Mouse (Mus musculus): ENCODE results near the gene Vmn1r232. TPM values are rescaled to one million over a fixed set of nuclear protein-coding genes. Genes with fewer than 3 reads are reported as not detected.

Vmn1r232 gene
- not detected in 2 replicates for polyA plus RNA-seq (2012; ENCODE audit: insufficient read depth, low replicate concordance)

DNA sequence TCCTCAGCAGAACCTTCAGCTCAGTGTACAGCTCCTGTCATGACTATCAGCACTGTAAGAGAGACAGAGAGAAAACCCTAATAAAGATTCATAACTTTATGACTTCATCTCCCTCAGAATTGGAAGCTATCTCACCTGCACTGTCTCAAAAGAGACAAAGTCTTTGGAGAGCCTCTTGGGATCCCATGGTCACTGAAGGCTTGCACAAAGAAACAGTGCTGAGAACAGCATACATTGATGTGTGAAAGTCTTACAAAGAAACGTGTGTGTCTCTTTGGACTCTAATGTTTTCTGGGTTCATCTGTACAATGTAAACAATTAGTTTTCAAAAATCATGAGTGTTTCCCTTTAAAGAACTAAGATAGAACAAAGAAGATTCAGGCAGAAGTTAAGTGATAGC lies at the start of gene Vmn1r232:
TSS of gene Vmn1r232 (minus strand) at position 101 of the 400 bp plus-strand sequence.
- H3K36me3 ChIP-seq (replicated peaks; ENCODE audit: low read length), result no peaks in the 10 kb centered on the region
- TF ChIP-seq GATA1 (IDR thresholded peaks at IDR 0.05; ENCODE audit: borderline replicate concordance, low read length) (no peak), FLI1 (IDR thresholded peaks at IDR 0.05; ENCODE audit: low read length) (no peak)

DNA sequence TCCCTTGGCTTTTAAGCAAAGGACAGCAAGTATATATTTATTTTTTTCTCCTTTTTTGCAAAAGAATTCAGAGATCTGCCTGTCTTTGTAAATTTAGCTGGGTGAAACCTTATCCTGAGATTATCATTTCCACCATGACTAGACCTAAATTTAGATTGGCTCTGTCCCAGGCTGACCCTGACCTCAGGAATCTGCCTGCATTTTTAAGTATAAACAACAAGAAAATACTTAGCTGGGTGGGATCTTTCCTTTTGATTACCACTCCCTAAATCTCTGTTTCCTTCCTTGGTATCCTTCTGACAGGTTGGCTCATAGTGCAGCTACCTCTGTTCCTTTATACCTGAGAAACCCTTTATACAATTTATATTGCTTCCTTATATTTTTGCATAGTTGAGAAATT lies 47.2 kb upstream of the Vmn1r232 start:
- H3K4me3 ChIP-seq (replicated peaks), result no peak overlapping the region
- H3K4me1 ChIP-seq, result no peaks in the 10 kb centered on the region
- H3K27me3 ChIP-seq (replicated peaks), result no peaks in the 10 kb centered on the region
- TF ChIP-seq GATA1 (IDR thresholded peaks at IDR 0.05; ENCODE audit: borderline replicate concordance, low read length), result no peak
- TF ChIP-seq FLI1 (IDR thresholded peaks at IDR 0.05; ENCODE audit: low read length), result no peak
- peaks cover 83% of the 10 kb centered on the region for H3K36me3 ChIP-seq (replicated peaks; ENCODE audit: low read length)
- no peaks in the 10 kb centered on the region for H3K9me3 ChIP-seq

More for the DNA sequence above, at the start of gene Vmn1r232:
- no peaks in the 10 kb centered on the region for H3K9me3 ChIP-seq
- H3K4me1 ChIP-seq, result no peaks in the 10 kb centered on the region
- no peak within 1 kb of the TSS for H3K4me3 ChIP-seq (replicated peaks)
- H3K27me3 ChIP-seq (replicated peaks), result no peaks in the 10 kb centered on the region

DNA sequence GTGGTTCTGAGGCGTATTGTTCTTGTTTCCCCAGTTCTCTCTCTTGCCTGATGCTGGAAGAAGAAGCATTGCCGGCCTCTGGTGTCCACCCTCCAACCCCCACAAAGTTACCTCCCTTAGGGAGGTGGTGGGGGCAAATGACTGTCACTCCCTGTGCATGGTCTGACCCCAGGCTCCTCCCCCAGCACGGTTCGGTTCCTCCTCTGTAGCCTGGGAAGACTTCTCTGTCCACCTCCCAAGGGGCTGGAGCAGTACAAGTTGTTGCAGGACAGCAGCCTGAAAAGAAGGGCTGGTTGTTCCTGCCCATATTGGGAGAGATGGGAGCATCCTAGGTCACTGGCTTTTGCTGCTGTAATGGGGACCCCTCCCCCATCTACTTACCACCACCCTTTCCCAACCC lies 45.9 kb upstream of the Vmn1r232 start:
- Histone ChIP-seq H3K4me3 (replicated peaks) (no peak overlapping the region), H3K36me3 (replicated peaks; ENCODE audit: low read length) (peaks cover 96% of the 10 kb centered on the region), H3K4me1 (no peaks in the 10 kb centered on the region), H3K9me3 (no peaks in the 10 kb centered on the region), H3K27me3 (replicated peaks) (no peaks in the 10 kb centered on the region)
- no peak for TF ChIP-seq FLI1 (IDR thresholded peaks at IDR 0.05; ENCODE audit: low read length)

DNA sequence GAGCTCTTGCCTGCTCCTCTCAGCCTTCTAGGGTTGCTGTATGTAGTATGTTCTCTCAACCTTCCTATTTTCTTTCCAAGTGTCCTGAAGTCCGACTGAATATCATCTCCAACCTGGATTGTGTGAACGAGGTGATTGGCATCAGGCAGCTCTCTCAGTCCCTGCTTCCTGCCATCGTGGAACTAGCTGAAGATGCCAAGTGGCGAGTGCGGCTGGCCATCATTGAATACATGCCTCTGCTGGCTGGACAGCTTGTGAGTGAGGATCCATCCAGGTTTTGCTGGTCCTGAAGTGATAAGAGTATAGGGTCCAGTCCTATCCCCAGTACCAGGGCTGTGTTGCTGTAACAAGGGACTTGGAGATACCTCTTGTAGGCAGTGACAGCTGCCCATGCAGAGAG lies 40.9 kb upstream of the Vmn1r232 start:
- peaks cover 100% of the 10 kb centered on the region for H3K36me3 ChIP-seq (replicated peaks; ENCODE audit: low read length)
- no peak overlapping the region for H3K4me3 ChIP-seq (replicated peaks)
- no peaks in the 10 kb centered on the region for H3K9me3 ChIP-seq
- TF ChIP-seq GATA1 (IDR thresholded peaks at IDR 0.05; ENCODE audit: borderline replicate concordance, low read length) (no peak), FLI1 (IDR thresholded peaks at IDR 0.05; ENCODE audit: low read length) (no peak)
- no peaks in the 10 kb centered on the region for H3K4me1 ChIP-seq
- no peaks in the 10 kb centered on the region for H3K27me3 ChIP-seq (replicated peaks)

DNA sequence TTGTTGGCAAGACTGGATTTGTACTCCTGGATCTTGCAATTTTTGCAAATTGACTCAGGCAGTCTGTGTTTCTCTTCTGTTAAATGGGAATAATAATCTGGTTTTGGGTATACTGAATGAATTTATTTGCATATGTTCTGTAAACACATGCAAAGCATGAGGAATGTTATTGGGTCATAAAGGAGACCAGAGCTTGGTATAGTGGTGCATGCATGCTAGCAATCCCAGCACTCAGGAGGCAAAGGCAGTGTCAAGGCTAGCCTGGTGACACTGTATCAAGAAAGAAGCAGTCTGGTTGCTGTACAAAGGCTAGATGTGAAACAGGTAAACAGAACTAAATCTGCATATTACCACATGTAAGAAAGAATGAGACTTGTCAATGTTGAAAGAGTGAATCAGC lies 27.1 kb upstream of the Vmn1r232 start:
- Histone ChIP-seq H3K36me3 (replicated peaks; ENCODE audit: low read length) (peaks cover 25% of the 10 kb centered on the region), H3K4me3 (replicated peaks) (peak overlapping the region; percentile 99), H3K9me3 (no peaks in the 10 kb centered on the region), H3K27me3 (replicated peaks) (no peaks in the 10 kb centered on the region), H3K4me1 (peaks cover 61% of the 10 kb centered on the region)
- no peak for TF ChIP-seq GATA1 (IDR thresholded peaks at IDR 0.05; ENCODE audit: borderline replicate concordance, low read length)

DNA sequence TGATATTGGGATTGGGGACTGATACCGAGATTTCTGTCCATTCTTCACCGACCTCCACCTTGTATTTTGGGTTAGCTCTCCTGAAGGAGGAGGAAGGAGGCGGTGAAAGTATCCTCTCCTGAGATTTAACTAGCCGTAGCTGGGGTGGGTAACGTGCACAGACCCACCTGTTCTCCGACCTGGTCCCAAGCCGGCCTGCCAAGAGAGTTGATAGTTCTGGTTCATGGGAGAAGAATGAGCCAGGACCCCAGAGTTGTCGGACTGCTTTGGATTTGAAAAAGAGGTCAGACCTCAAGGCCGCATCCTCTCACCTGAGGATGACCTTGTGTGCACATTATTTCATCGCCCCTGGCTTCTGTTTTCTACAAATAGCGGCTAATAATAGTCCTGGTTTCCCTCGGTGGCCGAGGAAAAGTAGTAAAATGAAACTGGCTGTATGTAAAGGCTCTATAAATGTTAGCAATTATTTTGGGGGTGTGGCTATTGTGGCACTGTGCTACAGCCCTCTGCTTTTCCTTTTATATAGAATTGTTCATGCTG lies 26.6 kb upstream of the Vmn1r232 start:
- Histone ChIP-seq H3K36me3 (replicated peaks; ENCODE audit: low read length) (peaks cover 19% of the 10 kb centered on the region), H3K9me3 (no peaks in the 10 kb centered on the region), H3K4me3 (replicated peaks) (peak overlapping the region; percentile 99), H3K4me1 (peaks cover 61% of the 10 kb centered on the region), H3K27me3 (replicated peaks) (no peaks in the 10 kb centered on the region)
- TF ChIP-seq GATA1 (IDR thresholded peaks at IDR 0.05; ENCODE audit: borderline replicate concordance, low read length) (no peak), FLI1 (IDR thresholded peaks at IDR 0.05; ENCODE audit: low read length) (no peak)

DNA sequence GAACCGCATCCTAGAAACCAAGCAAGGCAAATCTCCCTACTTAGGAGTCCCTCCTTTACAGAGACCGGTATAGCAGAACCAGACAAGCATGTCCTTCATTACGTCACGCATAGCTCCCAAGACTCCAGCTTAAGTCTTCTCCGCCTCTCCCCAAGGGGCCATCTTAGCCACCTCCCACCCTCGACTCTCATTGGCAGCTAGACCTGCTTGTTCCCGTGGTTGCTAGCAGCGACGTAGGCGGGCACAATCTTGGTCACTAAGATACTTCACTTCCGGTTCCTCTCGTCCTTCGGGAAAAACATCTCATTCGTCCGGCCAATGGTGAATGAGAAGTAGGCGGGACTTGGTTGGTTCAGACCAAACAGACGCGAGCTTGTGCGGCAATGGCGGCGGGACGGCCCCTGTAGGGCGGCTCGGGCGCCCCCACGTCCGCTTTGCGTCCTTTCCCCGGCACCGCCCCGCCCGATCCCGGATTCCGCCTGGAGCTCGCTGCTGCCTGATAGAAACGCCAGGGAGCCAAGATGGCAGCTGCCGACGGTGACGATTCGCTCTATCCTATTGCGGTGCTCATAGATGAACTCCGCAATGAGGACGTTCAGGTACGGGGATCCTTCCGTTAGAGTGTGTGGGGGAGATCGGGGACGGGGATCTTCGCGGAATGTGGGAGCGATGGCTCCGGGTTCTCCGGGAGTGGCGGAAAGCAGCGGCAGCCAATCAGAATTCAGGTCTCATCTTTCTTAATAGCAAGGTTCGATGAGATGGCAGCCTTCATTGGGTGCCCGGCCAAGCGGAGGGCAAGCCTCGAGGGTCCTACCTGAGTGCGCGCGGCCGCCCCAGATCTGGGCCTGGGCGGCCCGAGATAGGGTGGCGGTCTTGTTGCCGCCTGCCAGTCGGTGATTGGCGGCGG lies 25.7 kb upstream of the Vmn1r232 start, which contains the start of gene Ppp2r1a:
TSS of gene Ppp2r1a (plus strand) at position 327 of the 907 bp plus-strand sequence.
- Histone ChIP-seq H3K4me3 (replicated peaks) (peak within 1 kb of the TSS; percentile 99), H3K27me3 (replicated peaks) (no peaks in the 10 kb centered on the region), H3K9me3 (no peaks in the 10 kb centered on the region), H3K4me1 (peaks cover 60% of the 10 kb centered on the region), H3K36me3 (replicated peaks; ENCODE audit: low read length) (peaks cover 11% of the 10 kb centered on the region)
- TF ChIP-seq GATA1 (IDR thresholded peaks at IDR 0.05; ENCODE audit: borderline replicate concordance, low read length) (no peak), FLI1 (IDR thresholded peaks at IDR 0.05; ENCODE audit: low read length) (peak; percentile 86)

DNA sequence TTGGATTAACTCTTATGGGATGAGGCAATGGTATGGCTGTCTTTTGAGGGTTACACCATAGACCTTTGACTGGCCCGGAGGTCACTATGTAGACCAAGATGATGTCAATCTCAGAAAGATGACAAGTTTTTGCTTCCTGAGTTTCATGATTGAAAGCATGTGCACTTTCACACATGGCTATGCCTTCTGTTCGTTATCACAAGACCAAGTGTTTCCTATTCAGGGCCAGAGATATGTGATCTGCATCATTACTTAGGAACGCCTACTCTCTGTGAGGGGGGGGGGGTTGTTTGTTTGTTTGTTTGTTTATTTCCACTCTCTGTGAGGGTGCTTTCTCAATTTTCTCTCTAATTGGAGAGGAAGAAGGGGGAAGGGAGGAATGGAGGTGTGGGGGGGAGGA lies 24.7 kb upstream of the Vmn1r232 start:
- H3K36me3 ChIP-seq (replicated peaks; ENCODE audit: low read length), result peaks cover under 1% of the 10 kb centered on the region
- no peak for TF ChIP-seq GATA1 (IDR thresholded peaks at IDR 0.05; ENCODE audit: borderline replicate concordance, low read length)
- TF ChIP-seq FLI1 (IDR thresholded peaks at IDR 0.05; ENCODE audit: low read length), result no peak
- H3K4me3 ChIP-seq (replicated peaks), result peak overlapping the region; percentile 99
- H3K9me3 ChIP-seq, result no peaks in the 10 kb centered on the region
- H3K27me3 ChIP-seq (replicated peaks), result no peaks in the 10 kb centered on the region
- H3K4me1 ChIP-seq, result peaks cover 53% of the 10 kb centered on the region

DNA sequence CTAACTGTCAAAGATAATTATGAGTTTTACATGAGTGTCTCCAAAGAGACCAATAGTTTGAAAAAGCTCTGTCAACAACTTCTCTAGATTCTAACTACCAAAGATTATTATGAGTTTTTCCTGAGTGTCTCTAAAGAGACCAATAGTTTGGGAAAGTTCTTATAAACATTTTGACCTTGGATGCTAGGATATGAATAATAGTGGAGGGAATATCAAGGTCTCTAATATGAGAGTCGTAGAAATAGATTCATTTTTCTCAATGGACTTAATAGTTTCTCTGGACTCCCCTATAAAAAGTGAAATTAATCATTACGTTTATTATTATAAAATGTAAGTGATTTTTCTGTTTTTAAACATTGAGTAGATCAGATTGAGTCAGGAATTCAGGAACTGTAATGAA lies 14.5 kb downstream of the Vmn1r232 start, which contains the start of gene Vmn1r231:
TSS of gene Vmn1r231 (minus strand) at position 101 of the 400 bp plus-strand sequence.
- Histone ChIP-seq H3K36me3 (replicated peaks; ENCODE audit: low read length) (no peaks in the 10 kb centered on the region), H3K4me1 (no peaks in the 10 kb centered on the region), H3K9me3 (no peaks in the 10 kb centered on the region), H3K4me3 (replicated peaks) (no peak within 1 kb of the TSS), H3K27me3 (replicated peaks) (no peaks in the 10 kb centered on the region)
- TF ChIP-seq GATA1 (IDR thresholded peaks at IDR 0.05; ENCODE audit: borderline replicate concordance, low read length) (no peak), FLI1 (IDR thresholded peaks at IDR 0.05; ENCODE audit: low read length) (no peak)

Other genes starting within 250 kb of the Vmn1r232 start
- gene Vmn1r226, start 236.9 kb downstream of the Vmn1r232 start, polyA plus RNA-seq (2012; ENCODE audit: insufficient read depth, low replicate concordance), result not detected in 2 replicates
- gene Vmn1r227, start 189.9 kb downstream of the Vmn1r232 start, polyA plus RNA-seq (2012; ENCODE audit: insufficient read depth, low replicate concordance), result not detected in 2 replicates
- not detected in 2 replicates for gene Vmn1r228, start 133.6 kb downstream of the Vmn1r232 start, polyA plus RNA-seq (2012; ENCODE audit: insufficient read depth, low replicate concordance)
- gene Vmn1r229, start 108.2 kb downstream of the Vmn1r232 start, polyA plus RNA-seq (2012; ENCODE audit: insufficient read depth, low replicate concordance), result not detected in 2 replicates
- not detected in 2 replicates for gene Vmn1r230, start 79.3 kb downstream of the Vmn1r232 start, polyA plus RNA-seq (2012; ENCODE audit: insufficient read depth, low replicate concordance)
- gene Vmn1r231, start 14.6 kb downstream of the Vmn1r232 start, polyA plus RNA-seq (2012; ENCODE audit: insufficient read depth, low replicate concordance), result not detected in 2 replicates
- gene Ppp2r1a, start 25.6 kb upstream of the Vmn1r232 start, polyA plus RNA-seq (2012; ENCODE audit: insufficient read depth, low replicate concordance), result 131 and 268 TPM in 2 replicates
- not detected in 2 replicates for gene Vmn1r233, start 76.8 kb upstream of the Vmn1r232 start, polyA plus RNA-seq (2012; ENCODE audit: insufficient read depth, low replicate concordance)
- gene Zfp160, start 89.2 kb upstream of the Vmn1r232 start, polyA plus RNA-seq (2012; ENCODE audit: insufficient read depth, low replicate concordance), result 0.32 TPM in 1 of 2 replicates, not detected in the other